Mouse (Mus musculus) fibroblast of lung, adult 2 months (primary cell): ENCODE results near the gene Dnah2.

Experiments
- DNase-seq: peaks from one replicate; pipeline ENCODE4 v3.0.0-alpha.2; 2011; ENCODE audit warnings: low read depth

Gene Dnah2

GRCm38 (mm10) chr11:69463996-69464395 is 84.9 kb downstream of the Dnah2 start:
- no peak for DNase-seq

GRCm38 (mm10) chr11:69461568-69461967 is 87.3 kb downstream of the Dnah2 start:
- DNase-seq: no peak

- DNase-seq: no peak
Measured at GRCm38 (mm10) chr11:69459883-69460282, 89.0 kb downstream of the Dnah2 start.

GRCm38 (mm10) chr11:69457006-69457579 is 91.8 kb downstream of the Dnah2 start:
- no peak for DNase-seq

- DNase-seq: no peak
Measured at GRCm38 (mm10) chr11:69452114-69452867, 96.6 kb downstream of the Dnah2 start.

GRCm38 (mm10) chr11:69447299-69447698 is 101.6 kb downstream of the Dnah2 start:
- no peak for DNase-seq

GRCm38 (mm10) chr11:69443328-69443727 is 105.6 kb downstream of the Dnah2 start:
- peak; percentile 13 for DNase-seq

- DNase-seq: no peak
Measured at GRCm38 (mm10) chr11:69437291-69437690, 111.6 kb downstream of the Dnah2 start.

- no peak for DNase-seq
Measured at GRCm38 (mm10) chr11:69433189-69433588, 115.7 kb downstream of the Dnah2 start.

GRCm38 (mm10) chr11:69432640-69432982 is 116.3 kb downstream of the Dnah2 start:
- DNase-seq: no peak

GRCm38 (mm10) chr11:69431829-69432639 is 116.9 kb downstream of the Dnah2 start:
- no peak for DNase-seq

- DNase-seq: no peak
Measured at GRCm38 (mm10) chr11:69430631-69431030, 118.3 kb downstream of the Dnah2 start.

- no peak for DNase-seq
Measured at GRCm38 (mm10) chr11:69429313-69429712, 119.6 kb downstream of the Dnah2 start.

GRCm38 (mm10) chr11:69428751-69429150 is 120.2 kb downstream of the Dnah2 start:
- no peak for DNase-seq

- DNase-seq: no peak
Measured at GRCm38 (mm10) chr11:69426246-69426645, 122.7 kb downstream of the Dnah2 start.

GRCm38 (mm10) chr11:69423885-69424284 is 125.0 kb downstream of the Dnah2 start:
- DNase-seq: no peak

- DNase-seq: no peak
Measured at GRCm38 (mm10) chr11:69422842-69423241, 126.1 kb downstream of the Dnah2 start.

GRCm38 (mm10) chr11:69421131-69421977 is 127.6 kb downstream of the Dnah2 start:
- no peak for DNase-seq

- no peak for DNase-seq
Measured at GRCm38 (mm10) chr11:69420554-69421000, 128.3 kb downstream of the Dnah2 start.

GRCm38 (mm10) chr11:69419813-69420553 is 128.9 kb downstream of the Dnah2 start:
- no peak for DNase-seq

- no peak for DNase-seq
Measured at GRCm38 (mm10) chr11:69419443-69419812, 129.5 kb downstream of the Dnah2 start.
